Mouse (Mus musculus) embryonic fibroblast, embryonic 13.5 days (primary cell): Measurements from ENCODE around the gene Pex6. TPM values are rescaled to one million over a fixed set of nuclear protein-coding genes. Genes with fewer than 3 reads are reported as not detected.

Experiments used
- H3K27ac ChIP-seq: 2 replicates; pipeline ENCODE4 v1.5.1; 2012; ENCODE audit warnings: low read length, control low read depth, inconsistent platforms; ENCODE audit not compliant: insufficient read depth
- H3K4me1 ChIP-seq: 2 replicates; pipeline ENCODE4 v1.6.1; 2011; ENCODE audit warnings: low read length; ENCODE audit not compliant: control insufficient read depth, insufficient read depth
- H3K4me3 ChIP-seq: 2 replicates; pipeline ENCODE4 v1.5.1; 2011; ENCODE audit warnings: mild to moderate bottlenecking, control low read depth, low read length; ENCODE audit not compliant: insufficient read depth
- CTCF ChIP-seq: IDR thresholded peaks from 2 replicates; pipeline ENCODE4 v1.5.1; 2011; ENCODE audit warnings: mild to moderate bottlenecking, control low read depth, low read length, moderate library complexity, borderline replicate concordance; ENCODE audit not compliant: insufficient read depth
- POLR2A ChIP-seq: IDR thresholded peaks from 2 replicates; pipeline ENCODE4 v1.6.1; 2011; ENCODE audit warnings: low read depth, mild to moderate bottlenecking, control low read depth, low read length, moderate library complexity
- polyA plus RNA-seq: library from polyadenylated mRNA; stranded (reverse); fragments of >200 nt; gene quantifications from 2 replicates; pipeline ENCODE4 v1.2.4, GENCODE M21; 2011; ENCODE audit warnings: low read depth; ENCODE audit not compliant: missing spikeins, insufficient read length

Gene Pex6
- polyA plus RNA-seq = 11.1 and 13.1 TPM in 2 replicates

DNA sequence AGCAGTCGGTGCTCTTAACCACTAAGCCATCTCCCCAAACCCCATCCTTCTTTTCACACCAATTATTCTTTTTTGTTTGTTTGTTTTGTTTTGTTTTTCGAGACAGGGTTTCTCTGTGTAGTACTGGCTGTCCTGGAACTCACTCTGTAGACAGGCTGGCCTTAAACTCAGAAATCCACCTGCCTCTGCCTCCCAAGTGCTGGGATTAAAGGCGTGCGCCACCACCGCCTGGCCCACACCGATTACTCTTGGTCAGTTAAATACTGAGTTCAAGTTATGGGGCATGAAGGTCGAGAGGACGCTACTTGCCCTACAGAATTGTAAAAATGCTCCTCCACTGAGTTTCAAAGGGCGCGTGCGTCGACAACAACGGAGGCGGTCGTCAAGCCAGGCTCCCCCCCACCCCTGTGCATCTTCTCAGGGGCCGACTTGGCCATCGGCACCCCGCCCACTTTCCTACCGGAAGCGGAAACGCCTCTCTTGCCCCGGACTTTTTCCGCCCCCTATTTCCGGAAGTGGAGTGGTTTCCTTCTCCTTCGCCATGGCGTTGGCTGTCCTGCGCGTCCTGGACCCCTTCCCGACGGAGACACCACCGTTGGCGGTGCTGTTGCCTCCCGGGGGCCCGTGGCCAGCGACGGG is at the start of gene Pex6:
TSS of gene Pex6 (plus strand) at position 505 of the 639 bp plus-strand sequence.
- no peak within 1 kb of the TSS for H3K27ac ChIP-seq
- no peaks in the 10 kb centered on the region for H3K4me1 ChIP-seq
- peak within 1 kb of the TSS; percentile 93 for H3K4me3 ChIP-seq
- TF ChIP-seq CTCF = no peak
- TF ChIP-seq POLR2A = peak; percentile 80

DNA sequence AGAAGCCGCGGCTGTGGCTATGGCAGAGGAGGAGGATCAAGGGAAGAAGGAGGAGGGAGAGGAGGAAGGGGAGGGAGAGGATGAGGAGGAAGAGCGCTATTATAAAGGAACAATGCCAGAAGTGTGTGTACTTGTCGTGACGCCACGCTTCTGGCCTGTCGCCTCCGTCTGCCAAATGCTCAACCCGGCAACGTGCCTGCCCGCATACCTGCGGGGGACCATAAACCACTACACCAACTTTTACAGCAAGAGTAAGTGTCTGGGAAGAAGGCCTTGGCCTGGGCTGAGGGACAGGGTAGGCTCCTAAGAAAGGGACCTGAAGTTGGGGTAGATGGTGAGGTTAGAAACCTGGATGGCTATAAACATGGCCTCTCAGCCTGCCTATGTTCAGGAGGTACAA is 49.3 kb upstream of the Pex6 start:
- no peak overlapping the region for H3K27ac ChIP-seq
- no peak for TF ChIP-seq POLR2A
- TF ChIP-seq CTCF = no peak
- no peaks in the 10 kb centered on the region for H3K4me1 ChIP-seq
- H3K4me3 ChIP-seq = no peak overlapping the region

DNA sequence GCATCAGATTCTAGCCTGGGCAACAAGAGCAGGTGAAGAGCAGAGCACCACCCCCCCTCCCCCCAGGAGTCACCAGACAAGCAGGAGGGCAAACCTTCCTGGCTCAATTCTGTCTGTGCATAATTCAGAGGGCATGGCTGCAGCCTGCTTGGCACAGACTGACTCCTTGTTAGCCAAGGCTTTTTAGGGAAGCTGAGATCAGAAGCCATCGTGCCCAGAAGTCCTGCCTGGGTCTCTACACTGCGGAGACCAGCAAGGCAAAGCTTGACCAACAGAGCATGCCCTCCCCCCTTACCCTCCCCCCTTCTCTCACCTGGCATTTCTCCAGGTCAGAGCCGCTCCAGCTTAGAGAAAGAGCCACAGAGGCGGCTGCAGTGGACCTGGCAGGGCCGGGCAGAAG is 48.5 kb upstream of the Pex6 start:
- Histone ChIP-seq H3K27ac (no peak overlapping the region), H3K4me3 (no peak overlapping the region), H3K4me1 (no peaks in the 10 kb centered on the region)
- TF ChIP-seq POLR2A = no peak
- no peak for TF ChIP-seq CTCF

DNA sequence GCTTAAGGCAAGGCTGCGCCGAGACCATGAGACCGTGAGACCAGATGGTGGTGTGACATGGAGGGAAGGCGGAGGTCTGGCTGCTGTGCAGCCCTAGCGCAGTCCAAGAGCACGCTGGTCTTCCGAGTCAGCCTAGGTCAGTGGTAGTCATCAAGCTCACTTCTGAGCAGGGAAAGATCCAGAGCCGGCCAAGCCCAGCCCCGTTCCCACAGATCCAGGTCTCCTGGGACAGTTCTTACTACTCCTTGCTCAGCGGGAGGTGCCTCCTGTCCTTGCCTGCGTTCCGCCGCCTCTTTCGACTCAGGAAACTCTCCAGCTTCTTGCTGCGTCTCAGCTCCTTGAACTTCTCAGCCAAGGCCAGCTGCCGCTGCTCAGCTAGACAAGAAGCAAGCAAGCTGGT is 43.6 kb upstream of the Pex6 start:
- Histone ChIP-seq H3K4me1 (no peaks in the 10 kb centered on the region), H3K27ac (no peak overlapping the region), H3K4me3 (no peak overlapping the region)
- TF ChIP-seq CTCF (no peak), POLR2A (no peak)

DNA sequence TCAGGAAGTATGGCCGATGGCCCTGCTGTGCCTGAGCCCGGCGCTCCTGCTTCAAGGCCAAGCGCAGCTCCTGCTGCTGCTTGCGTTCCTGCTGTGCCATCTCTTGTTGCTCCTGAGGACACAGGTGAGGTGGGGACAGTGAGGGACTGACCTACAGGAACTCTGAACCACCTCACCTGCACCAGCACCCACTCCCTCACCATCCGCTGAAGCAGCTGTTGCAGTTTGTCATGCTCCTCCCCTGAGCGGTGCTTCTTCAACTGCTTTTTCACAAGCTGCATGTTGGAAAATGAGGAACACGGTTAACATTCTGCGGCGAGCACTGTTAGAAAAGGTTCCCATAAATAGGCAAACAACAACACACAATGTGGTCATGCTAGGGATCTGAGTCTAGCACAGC is 41.4 kb upstream of the Pex6 start:
- no peak overlapping the region for H3K27ac ChIP-seq
- H3K4me3 ChIP-seq = no peak overlapping the region
- TF ChIP-seq POLR2A (no peak), CTCF (no peak)
- H3K4me1 ChIP-seq = peaks cover 5% of the 10 kb centered on the region

DNA sequence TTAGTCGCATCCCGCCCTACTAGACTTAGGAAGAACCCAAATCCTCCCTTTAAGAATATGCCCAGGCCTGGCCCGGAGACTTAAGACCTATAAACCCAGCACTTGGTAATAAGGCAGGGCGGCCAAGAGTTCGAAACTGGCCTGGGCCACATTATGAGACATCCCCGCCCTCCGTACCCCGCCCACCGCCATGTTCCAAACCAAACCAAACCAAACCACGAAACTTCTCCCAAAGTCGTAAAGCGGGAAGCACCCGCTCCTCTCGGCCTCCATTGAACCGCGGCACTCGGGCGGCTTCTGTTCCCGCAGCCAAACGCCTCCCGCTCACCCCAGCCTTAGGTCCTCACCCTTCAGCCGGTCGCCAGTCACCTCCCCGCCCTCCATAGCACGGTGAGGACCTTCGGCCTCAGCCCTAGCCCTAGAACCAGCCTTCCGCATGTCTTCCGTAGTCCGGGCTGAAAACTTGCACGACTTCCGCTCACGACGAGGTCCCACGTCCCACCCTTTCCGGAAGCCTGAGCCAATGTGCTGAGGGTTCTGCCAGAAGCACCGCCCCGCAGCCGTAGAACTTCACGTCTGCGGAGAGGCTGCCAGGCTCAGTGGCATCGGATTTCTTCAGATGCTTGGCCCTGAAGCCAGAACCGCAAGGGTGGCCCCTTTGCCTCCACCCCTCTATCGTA is 37.3 kb upstream of the Pex6 start, which contains the start of gene Rrp36:
TSS of gene Rrp36 (minus strand) at position 503 of the 680 bp plus-strand sequence.
- Histone ChIP-seq H3K4me1 (peaks cover 8% of the 10 kb centered on the region), H3K27ac (peak within 1 kb of the TSS; percentile 84), H3K4me3 (peak within 1 kb of the TSS; percentile 75)
- peak; percentile 86 for TF ChIP-seq POLR2A
- no peak for TF ChIP-seq CTCF

DNA sequence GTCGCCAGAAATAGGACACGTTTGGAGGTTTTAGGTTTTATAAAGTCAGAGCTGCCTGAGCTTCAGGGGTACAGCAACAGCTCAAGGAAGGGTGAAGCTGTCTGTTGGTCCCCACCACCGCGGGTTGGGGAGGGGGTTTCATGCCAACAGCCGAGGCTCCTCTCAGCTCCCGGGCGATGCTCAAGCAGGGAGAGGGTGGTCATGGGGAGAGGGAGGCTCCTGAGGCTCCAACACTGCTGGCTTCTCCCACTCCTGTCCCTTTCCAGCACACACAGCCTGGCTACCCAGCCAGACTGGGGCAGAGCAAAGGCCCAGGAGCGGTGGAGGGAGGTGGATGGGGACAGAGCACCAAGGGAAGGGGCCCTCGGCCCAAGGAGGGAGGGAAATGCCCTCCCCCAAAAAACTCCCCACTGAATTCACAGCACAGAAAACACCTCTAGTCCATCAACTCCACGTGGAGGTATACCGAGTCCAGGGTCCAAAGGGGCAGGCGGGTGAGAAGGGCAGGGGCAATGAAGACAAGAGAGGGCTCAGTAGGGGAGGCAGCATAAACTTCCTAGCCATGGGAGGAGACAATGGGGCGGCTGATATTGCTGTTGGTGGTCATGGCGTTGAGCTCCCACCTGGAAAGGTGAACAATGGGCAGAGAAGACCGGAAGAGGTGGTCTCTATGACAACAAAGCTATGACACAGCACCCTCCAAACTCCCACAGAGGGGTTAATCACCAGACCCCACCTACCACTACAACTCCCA is 36.6 kb upstream of the Pex6 start:
- H3K27ac ChIP-seq = peak overlapping the region; percentile 83
- TF ChIP-seq POLR2A = no peak
- TF ChIP-seq CTCF = no peak
- H3K4me3 ChIP-seq = no peak overlapping the region
- peaks cover 8% of the 10 kb centered on the region for H3K4me1 ChIP-seq

DNA sequence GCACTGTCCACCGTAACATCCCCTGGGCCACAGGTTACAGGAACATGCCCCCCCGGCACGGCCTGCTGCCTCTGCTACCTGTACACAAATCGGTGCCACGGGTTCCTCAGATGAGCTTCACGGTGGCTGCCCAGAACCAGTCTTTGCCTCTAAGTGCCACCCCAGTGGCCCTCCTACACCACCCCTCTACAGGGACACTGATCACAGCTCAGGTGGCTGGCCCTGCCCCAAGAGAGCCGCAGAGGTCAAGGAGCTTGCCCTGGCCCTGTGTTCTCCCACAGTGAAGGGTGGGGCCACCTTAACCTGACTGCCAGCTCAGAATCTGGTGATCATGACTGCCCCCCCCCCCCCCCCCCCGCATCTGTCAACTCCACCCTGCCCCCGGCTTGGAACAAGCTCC is 32.8 kb upstream of the Pex6 start, which contains the start of gene Mea1:
TSS of gene Mea1 (plus strand) at position 378 of the 400 bp plus-strand sequence.
- TF ChIP-seq POLR2A (no peak), CTCF (no peak)
- H3K4me3 ChIP-seq = peak within 1 kb of the TSS; percentile 84
- peaks cover 8% of the 10 kb centered on the region for H3K4me1 ChIP-seq
- peak within 1 kb of the TSS; percentile 4; the same call in 1 of the 2 replicates for H3K27ac ChIP-seq

DNA sequence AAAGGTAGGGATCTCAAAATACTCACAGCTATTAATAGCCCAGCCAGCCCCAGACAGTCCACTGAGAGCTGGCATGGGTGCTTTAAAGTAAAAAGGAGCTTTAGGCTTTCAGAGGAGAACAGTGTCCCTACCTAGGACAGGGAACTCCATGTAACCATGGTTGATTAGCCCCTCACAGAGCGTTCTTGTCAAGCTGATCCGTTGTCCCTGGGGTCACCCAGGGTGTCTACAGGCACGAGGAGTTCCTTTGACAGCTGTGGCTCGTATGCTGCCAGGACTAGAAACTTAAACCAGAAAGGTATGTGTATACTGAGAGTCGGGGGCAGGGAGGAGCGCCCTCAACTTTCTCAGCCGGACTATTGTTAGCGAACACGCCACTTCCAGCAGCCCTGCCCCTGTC is 32.4 kb upstream of the Pex6 start:
- H3K27ac ChIP-seq = peak overlapping the region; percentile 4; the same call in 1 of the 2 replicates
- TF ChIP-seq POLR2A (no peak), CTCF (no peak)
- H3K4me1 ChIP-seq = peaks cover 8% of the 10 kb centered on the region
- H3K4me3 ChIP-seq = peak overlapping the region; percentile 84
